Mouse (Mus musculus) lung, postnatal 0 days (tissue): ENCODE data around the gene Enah. TPM values are rescaled to one million over a fixed set of nuclear protein-coding genes. Genes with fewer than 3 reads are reported as not detected.

ENCODE experiments used
- ATAC-seq: fragments of 200-750 bp; cut with Nextera tagmentation; 2 replicates; pipeline ENCODE4 v1.8.0; 2017; ENCODE audit warnings: moderate library complexity
- DNase-seq: peaks from one replicate; pipeline ENCODE4 v3.0.0-alpha.2; 2016; ENCODE audit warnings: low spot score
- H3K27ac ChIP-seq: fragments of 300-500 bp; sonication (generic); 2 replicates; pipeline ENCODE4 v1.5.1; 2014; ENCODE audit warnings: antibody characterized with exemption, mild to moderate bottlenecking, low read length, mixed read lengths
- H3K27me3 ChIP-seq: fragments of 300-500 bp; sonication (generic); replicated peaks from 2 replicates; pipeline ENCODE4 v1.6.1; 2014; ENCODE audit warnings: low read length, mixed read lengths; ENCODE audit not compliant: insufficient read depth
- H3K36me3 ChIP-seq: fragments of 300-500 bp; sonication (generic); 2 replicates; pipeline ENCODE4 v1.6.1; 2014; ENCODE audit warnings: low read length, mixed read lengths; ENCODE audit not compliant: insufficient read depth
- H3K4me1 ChIP-seq: fragments of 300-500 bp; sonication (generic); 2 replicates; pipeline ENCODE4 v1.6.1; 2014; ENCODE audit warnings: antibody characterized with exemption, low read depth, low read length, mixed read lengths; ENCODE audit not compliant: insufficient read depth
- H3K4me2 ChIP-seq: fragments of 300-500 bp; sonication (generic); replicated peaks from 2 replicates; pipeline ENCODE4 v1.6.1; 2014; ENCODE audit warnings: low read depth, mild to moderate bottlenecking, low read length, moderate library complexity, mixed read lengths
- H3K4me3 ChIP-seq: fragments of 300-500 bp; sonication (generic); 2 replicates; pipeline ENCODE4 v1.5.1; 2014; ENCODE audit warnings: low read depth, low read length
- H3K9ac ChIP-seq: fragments of 300-500 bp; sonication (generic); replicated peaks from 2 replicates; pipeline ENCODE4 v1.6.1; 2014; ENCODE audit warnings: low read depth, mild to moderate bottlenecking
- H3K9me3 ChIP-seq: fragments of 300-500 bp; sonication (generic); 2 replicates; pipeline ENCODE4 v1.6.1; 2016; ENCODE audit warnings: low read length, mixed read lengths
- CTCF ChIP-seq: IDR thresholded peaks from 2 replicates; pipeline ENCODE4 v1.5.1; 2016; ENCODE audit warnings: antibody characterized with exemption, mild to moderate bottlenecking
- EP300 ChIP-seq: IDR thresholded peaks from 2 replicates; pipeline ENCODE4 v1.6.1; 2016; ENCODE audit warnings: antibody characterized with exemption, mild to moderate bottlenecking, control low read depth
- WGBS: fragments of 180-500 bp; shearing (Covaris S2); extraction: QIAGEN DNeasy Blood & Tissue Kit; methylation state at CpG from one replicate; pipeline ENCODE4 v1.1.7; 2014; 5-methylcytosine and 5-hydroxymethylcytosine counted together
- polyA plus RNA-seq: library from polyadenylated mRNA; unstranded; fragments of >200 nt; fragmentation: Nextera tagmentation; extraction: Ambion mirVana; gene quantifications from 2 replicates; pipeline ENCODE4 v1.2.1, GENCODE M21; 2015

Enah gene
- polyA plus RNA-seq, 1 experiment from 2014 or later: 8.9 TPM

DNA sequence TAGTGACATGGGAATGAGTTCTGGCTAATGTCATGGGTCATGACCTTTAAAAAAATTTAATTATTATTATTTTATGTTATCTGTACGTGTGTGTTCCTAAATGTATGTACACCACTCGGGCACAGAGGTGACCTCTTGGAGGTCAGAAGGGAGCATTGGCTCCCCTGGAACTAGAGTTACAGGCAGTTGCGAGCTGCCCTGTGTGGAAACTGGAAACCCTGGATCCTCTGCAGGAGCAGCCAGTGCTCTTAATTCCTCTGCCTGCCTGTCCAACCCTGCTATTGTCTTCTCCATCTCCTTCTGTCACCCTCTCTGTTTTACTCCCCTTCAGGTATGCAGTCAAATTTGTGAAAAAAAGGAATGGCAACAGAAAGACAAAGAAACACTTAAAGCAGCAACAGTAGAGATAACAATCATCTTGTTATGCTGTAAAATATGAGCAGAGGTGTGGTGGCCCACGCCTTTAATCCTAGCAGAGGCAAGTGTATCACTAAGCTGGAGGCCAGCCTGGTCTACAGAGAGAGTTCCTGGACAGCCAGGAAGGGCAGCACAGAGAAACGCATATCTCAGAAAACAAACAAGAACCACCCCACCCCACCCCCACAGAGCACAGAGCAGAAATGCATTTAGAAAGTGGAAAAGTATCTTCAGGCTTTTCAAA is 10.3 kb upstream of the Enah start:
- 72% methylated on average over 5 of the region's 5 CpGs for WGBS
- no peaks in the 10 kb centered on the region for H3K36me3 ChIP-seq
- H3K4me1 ChIP-seq: no peaks in the 10 kb centered on the region
- H3K9ac ChIP-seq: no peak overlapping the region
- no peak for DNase-seq
- no peak overlapping the region for H3K27ac ChIP-seq
- no peak overlapping the region for H3K4me3 ChIP-seq
- no peak overlapping the region for H3K4me2 ChIP-seq
- no peaks in the 10 kb centered on the region for H3K9me3 ChIP-seq
- no peak for ATAC-seq
- TF ChIP-seq EP300: no peak
- no peak for TF ChIP-seq CTCF
- no peaks in the 10 kb centered on the region for H3K27me3 ChIP-seq

DNA sequence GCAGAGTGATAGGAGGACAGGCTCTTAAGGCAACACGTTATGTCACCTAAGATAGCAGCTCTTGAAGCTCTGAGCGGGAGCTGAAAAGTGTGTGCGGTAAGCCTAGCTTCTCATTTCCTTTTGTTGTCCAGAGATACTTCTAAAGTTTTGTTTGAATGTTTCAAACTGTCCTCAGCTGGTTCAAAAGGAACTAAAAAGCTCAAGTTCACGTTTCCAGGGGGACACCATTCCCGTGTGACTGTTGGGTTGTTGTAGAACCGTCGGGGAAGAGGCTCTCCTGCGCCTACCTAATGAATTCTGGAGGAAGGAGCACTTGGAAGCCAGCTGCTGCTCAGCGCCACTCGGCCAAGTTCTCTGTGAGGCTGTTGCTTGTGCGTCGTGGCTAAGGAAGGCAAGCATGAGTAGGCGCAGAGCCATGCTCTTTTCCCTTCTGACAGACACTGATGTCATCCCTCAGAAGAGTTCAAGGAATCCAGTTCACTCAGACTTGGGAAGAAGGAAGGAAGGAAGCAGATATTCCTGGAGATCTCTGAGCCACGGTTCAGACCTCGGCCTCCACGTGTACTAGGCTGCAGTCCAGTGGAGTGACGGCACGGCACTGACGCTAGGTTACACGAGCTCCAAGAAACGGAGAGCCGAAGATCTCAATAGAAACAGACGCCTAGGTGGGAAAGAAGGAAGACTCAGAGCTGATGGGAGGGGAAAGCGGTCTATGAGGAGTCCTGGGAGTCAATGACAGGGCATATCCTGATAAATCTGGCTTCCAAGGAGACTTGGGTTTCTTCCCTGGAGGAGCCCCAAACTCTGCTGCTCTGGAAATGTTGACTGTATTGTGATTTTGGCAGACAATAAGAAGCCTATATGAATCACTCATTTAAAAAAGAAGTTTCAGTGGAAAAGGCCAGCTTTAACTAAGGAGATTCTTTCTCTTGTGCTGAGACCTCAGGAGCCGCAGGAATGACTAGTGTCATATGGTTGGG is 8.7 kb upstream of the Enah start:
- H3K27ac ChIP-seq: no peak overlapping the region
- ATAC-seq: peak; percentile 52

DNA sequence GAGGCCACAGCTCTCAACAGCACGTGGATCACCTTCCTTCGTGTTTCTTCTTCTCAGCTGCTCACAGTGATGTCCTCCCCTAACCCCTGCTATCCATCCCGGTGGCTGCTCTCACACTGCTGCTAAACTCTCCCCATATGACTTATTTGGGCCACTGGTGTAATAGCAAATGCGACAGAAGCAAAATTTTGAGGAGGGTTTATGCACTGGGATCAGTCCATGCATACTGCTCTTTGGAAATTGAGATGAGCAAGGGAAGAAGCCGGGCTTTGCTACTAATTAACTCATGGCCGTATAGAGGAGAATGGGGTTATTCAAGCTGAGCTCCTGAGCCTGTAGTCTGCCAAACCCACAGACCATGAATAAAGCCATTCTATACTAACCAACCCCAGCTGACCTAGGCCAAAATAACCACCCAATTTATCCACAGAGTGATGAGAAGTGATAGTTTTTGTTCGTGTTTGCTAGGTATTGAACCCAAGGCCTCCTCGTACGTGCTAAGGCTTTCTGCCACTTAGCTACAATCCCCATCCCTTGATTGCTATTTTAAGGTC is 7.7 kb upstream of the Enah start:
- Histone ChIP-seq H3K36me3 (no peaks in the 10 kb centered on the region), H3K4me1 (no peaks in the 10 kb centered on the region), H3K4me3 (no peak overlapping the region), H3K4me2 (no peak overlapping the region), H3K27me3 (no peaks in the 10 kb centered on the region), H3K9ac (no peak overlapping the region), H3K27ac (no peak overlapping the region), H3K9me3 (no peaks in the 10 kb centered on the region)
- TF ChIP-seq CTCF (no peak), EP300 (no peak)
- DNase-seq: no peak
- no peak for ATAC-seq
- 87% methylated on average over 9 of the region's 9 CpGs for WGBS

More for the DNA sequence above, 8.7 kb upstream of the Enah start:
- 66% methylated on average over 25 of the region's 25 CpGs for WGBS
- H3K9ac ChIP-seq: no peak overlapping the region
- no peaks in the 10 kb centered on the region for H3K9me3 ChIP-seq
- H3K4me1 ChIP-seq: no peaks in the 10 kb centered on the region
- peak; percentile 37 for DNase-seq
- TF ChIP-seq CTCF (no peak), EP300 (no peak)
- H3K27me3 ChIP-seq: no peaks in the 10 kb centered on the region
- H3K4me2 ChIP-seq: no peak overlapping the region
- no peaks in the 10 kb centered on the region for H3K36me3 ChIP-seq
- no peak overlapping the region for H3K4me3 ChIP-seq

GRCm38 (mm10) chr1:182026821-182027220 is 7.0 kb upstream of the Enah start:
- Histone ChIP-seq H3K36me3 (no peaks in the 10 kb centered on the region), H3K4me2 (no peak overlapping the region), H3K9ac (no peak overlapping the region), H3K4me3 (no peak overlapping the region), H3K4me1 (no peaks in the 10 kb centered on the region), H3K27ac (no peak overlapping the region), H3K9me3 (no peaks in the 10 kb centered on the region), H3K27me3 (no peaks in the 10 kb centered on the region)
- ATAC-seq (no peak), DNase-seq (no peak)
- TF ChIP-seq CTCF (no peak), EP300 (no peak)
- 94% methylated on average over 5 of the region's 5 CpGs for WGBS

DNA sequence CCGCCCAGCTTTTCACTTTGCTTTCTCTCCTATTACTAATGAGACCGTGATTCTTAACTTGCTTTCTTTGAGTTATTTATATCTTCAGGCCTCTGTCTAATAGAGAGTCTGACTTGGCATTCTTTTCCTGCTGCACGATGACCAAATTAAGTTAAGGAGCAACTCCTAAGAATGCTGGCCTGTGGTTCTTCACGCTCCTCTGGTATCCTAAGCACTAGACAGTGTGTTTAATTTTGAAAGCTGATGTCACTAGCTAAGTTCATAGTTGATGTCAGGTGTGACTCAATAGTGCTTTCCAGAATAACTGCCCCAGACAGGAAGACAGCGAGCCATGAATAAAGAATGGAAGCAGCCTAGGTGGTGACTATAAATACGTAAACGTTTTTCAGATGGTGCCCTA is 6.3 kb upstream of the Enah start:
- Histone ChIP-seq H3K4me1 (no peaks in the 10 kb centered on the region), H3K27me3 (no peaks in the 10 kb centered on the region), H3K36me3 (no peaks in the 10 kb centered on the region), H3K4me2 (no peak overlapping the region), H3K4me3 (no peak overlapping the region), H3K9ac (no peak overlapping the region), H3K27ac (no peak overlapping the region), H3K9me3 (no peaks in the 10 kb centered on the region)
- TF ChIP-seq CTCF: no peak
- no peak for TF ChIP-seq EP300
- WGBS: 63% methylated on average over 7 of the region's 7 CpGs
- DNase-seq (no peak), ATAC-seq (no peak)

DNA sequence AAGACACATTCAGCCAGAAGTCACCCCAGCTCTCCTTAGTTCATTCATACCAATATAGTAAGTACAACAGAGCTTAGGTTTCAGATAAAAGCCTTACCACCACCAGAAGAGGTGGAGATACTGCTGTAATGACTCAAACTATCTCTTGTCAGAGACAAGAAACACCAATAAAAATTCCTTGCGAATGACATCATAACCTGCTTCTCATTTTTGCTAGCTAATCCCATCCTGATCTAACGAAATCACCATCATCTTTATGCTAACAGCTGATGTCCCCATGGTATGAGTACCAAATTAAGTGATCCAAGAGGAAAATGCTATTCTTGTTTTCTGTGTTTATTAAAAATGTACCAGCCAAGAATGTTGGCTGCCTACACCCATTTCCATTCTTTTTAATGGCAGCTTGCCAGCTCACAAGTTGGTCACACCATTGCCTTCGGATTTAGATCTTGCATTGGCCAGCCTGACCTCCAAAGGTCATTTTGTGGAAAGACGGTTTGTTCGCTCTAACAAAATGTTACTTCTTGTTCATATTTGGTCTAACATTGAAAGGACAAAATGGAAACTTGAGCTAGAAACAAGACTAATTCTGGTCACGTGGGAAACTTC is 2.0 kb upstream of the Enah start:
- Histone ChIP-seq H3K9ac (no peak overlapping the region), H3K4me3 (no peak overlapping the region), H3K36me3 (no peaks in the 10 kb centered on the region), H3K9me3 (no peaks in the 10 kb centered on the region), H3K27me3 (no peaks in the 10 kb centered on the region), H3K4me1 (no peaks in the 10 kb centered on the region), H3K27ac (no peak overlapping the region), H3K4me2 (no peak overlapping the region)
- TF ChIP-seq CTCF: no peak
- TF ChIP-seq EP300: peak; percentile 62
- DNase-seq: peak; percentile 48
- no peak for ATAC-seq
- WGBS: 57% methylated on average over 6 of the region's 6 CpGs
